Mouse (Mus musculus) spleen, embryonic (tissue): ENCODE measurements at regions not wholly inside any gene's neighbourhood (a gene's known extent, or its start where the extent isn't known, plus 50 kb on each side); places are given as distances from the start of the nearest gene placed in this dataset.

Experiments used
- CTCF ChIA-PET: fragments of 350-600 bp; sonication (Branson Sonifier 250); formaldehyde crosslinking; loops from one replicate; lab custom pipeline; 2022; lab: Charles Lee

- CTCF ChIA-PET, result no interaction called here
Measured at GRCm38 (mm10) chr7:70834787-70835461, 468.4 kb upstream of the Nr2f2 start.

DNA sequence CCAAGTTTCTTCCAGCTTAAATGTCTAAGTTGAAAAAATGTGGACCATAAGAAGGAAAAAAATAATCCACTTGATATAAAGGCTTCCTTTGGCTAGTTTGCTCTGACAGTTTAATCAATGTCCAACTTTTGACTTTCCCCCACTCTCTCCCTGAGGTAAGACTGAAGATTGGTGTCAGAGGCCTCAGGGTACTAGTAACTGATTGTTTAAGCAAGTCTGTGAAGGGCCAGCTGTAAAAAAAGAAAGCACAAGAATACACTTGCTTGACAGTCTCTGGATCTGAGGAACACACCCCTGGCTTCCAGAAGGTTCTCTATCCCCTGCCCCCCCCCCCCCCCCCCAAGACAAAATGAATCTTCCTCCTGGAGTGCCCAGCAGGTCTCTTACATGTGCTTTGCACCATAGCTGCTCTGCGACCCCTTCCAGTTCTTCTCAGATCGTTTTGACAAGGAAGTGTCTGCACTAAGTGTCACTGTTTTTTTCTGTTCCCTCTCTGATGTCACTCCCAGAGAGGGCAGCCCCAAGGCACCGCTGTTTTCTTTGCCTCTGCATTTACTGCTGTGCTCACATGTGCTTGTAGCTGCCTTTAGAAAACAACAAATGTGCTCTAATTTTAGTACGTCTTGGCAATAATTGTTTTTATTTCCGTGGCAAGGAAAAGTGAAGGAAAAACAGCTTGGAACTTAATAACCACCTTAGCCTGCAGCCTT lies 462.1 kb upstream of the Nr2f2 start:
- CTCF ChIA-PET, result no interaction called here

DNA sequence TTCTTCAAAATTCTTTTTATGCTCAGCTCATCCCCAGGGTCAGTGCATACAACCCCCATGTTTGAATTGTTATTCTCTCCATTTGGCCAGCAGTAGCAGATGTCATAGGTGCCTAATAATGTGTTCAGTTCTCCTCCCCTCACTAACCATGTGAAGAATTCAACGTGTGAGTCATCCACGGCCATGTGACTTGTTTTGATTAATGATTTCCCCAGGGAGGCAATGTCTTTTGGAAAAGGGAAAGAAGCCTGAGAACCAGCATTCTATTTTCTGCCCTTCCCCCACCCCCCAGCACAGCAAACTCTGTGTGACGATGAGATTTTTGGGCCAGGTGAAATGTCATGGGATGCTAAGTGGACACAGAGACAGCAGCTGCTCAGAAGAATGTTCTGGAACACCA lies 459.5 kb upstream of the Nr2f2 start:
- CTCF ChIA-PET, result no interaction called here

- CTCF ChIA-PET, result no interaction called here
Measured at GRCm38 (mm10) chr7:70823020-70823419, 456.5 kb upstream of the Nr2f2 start.

DNA sequence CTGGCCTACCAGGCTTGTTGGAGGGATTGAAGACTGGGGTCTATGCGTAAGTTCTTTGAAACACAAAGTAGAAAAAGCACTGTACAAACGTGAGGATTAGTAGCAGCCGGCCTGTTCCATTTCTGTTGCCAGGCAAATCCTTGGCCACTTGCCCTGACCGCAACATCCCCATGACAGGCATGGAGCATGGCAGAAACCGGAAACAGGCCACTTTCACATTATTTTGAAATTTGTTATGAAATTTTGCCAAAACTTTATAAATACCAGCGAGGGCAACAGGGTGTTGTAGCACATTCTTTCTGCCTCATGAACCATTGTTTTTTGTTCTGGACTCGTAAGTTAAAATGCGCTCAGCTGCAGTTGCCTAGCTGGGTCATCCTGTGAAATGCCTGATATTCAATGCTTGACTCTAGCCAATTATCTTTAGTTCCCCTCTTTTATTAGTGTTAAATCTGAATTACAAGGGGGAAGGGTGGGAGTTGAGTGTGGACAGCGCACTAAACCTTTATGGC lies 455.8 kb upstream of the Nr2f2 start:
- CTCF ChIA-PET, result no interaction called here

DNA sequence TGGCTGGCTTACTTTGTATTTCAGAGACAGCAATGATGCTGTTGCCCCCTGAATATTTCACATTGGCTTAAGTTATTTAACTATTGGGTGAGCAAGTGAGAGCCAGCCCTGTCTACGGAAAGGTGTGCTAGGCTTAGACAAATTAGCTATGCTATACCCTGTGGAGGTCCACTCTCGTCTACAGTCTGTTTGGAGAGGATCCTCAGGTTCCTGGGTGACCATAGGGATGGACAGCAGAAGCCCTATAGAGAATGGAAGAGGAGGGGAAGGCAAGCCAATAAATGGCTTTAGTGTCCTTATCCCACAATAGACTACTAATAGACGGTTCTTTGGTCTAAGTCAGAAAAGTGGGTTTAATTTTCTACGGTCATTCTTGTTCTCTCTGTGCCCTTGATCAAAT lies 455.3 kb upstream of the Nr2f2 start:
- CTCF ChIA-PET, result no interaction called here

DNA sequence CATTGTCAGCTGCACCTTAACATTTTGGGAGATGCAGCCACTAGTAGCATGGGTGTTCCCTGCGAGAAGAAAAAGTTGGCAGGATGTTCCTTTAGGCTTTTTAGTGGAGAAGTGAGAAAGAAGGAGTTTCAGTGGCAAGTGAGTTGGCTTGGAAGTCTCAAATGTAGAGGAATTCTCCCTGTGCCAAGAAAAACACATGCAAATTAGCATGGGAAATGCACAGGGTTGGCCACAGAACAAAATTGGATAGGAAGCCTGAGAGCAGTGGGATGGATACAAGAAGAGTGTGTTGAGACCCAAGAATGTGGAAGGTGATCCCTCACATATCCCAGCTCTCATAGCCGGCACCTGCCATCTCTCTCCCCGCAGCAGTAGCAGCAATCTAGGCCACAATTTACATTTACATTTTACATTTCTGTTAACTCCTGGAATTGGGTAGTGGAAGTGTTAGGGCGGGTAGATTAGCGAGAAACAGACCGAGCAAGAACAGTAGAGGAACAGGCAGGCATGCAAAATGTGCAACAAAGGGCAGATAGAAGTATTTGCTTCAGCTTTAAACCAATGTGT lies 450.9 kb upstream of the Nr2f2 start:
- CTCF ChIA-PET, result no interaction called here

- CTCF ChIA-PET, result no interaction called here
Measured at GRCm38 (mm10) chr7:70814391-70814790, 447.9 kb upstream of the Nr2f2 start.

DNA sequence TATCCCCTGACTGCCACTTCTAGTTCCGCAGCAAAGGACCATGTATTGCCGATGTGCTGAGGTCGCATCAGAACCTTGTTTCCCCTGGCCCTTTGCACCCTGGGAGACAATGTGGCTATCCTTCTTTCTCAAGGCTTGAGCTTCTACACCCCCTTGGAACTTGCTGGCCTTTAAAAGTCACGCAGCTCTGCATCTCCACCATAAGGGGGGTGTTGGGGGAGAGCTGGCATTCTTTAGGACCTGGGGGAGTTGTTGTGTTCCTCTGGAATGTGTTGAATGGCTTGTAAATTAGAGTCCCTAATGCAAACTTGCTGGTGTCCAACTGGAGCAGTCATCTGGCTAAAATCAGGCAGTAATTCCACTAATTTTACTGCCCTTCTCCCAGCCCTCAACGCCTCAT lies 446.6 kb upstream of the Nr2f2 start:
- CTCF ChIA-PET, result no interaction called here

- CTCF ChIA-PET, result no interaction called here
Measured at GRCm38 (mm10) chr7:70810411-70811090, 444.0 kb upstream of the Nr2f2 start.

GRCm38 (mm10) chr7:70804281-70804680 lies 437.7 kb upstream of the Nr2f2 start:
- CTCF ChIA-PET, result no interaction called here

DNA sequence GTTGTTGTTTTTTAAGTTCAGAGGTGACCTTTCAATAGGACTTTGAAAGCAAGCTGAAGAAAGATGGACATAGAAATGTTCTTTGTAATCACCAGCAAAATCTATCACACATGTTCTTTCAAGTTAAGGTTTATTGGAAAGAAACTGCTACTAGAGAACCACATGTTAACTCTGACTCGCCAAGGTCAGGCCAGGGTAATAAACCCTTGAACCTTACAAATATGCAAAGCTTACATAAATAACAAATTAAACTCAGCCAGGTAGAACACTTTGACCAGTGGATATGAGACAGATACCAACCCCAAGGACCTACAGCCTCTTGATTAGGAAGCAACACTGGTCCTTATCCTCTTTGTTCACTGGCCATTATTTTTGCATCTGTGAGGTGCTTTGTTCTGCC lies 433.4 kb upstream of the Nr2f2 start:
- CTCF ChIA-PET, result no interaction called here

- CTCF ChIA-PET, result no interaction called here
Measured at GRCm38 (mm10) chr7:70799031-70799766, 432.7 kb upstream of the Nr2f2 start.

DNA sequence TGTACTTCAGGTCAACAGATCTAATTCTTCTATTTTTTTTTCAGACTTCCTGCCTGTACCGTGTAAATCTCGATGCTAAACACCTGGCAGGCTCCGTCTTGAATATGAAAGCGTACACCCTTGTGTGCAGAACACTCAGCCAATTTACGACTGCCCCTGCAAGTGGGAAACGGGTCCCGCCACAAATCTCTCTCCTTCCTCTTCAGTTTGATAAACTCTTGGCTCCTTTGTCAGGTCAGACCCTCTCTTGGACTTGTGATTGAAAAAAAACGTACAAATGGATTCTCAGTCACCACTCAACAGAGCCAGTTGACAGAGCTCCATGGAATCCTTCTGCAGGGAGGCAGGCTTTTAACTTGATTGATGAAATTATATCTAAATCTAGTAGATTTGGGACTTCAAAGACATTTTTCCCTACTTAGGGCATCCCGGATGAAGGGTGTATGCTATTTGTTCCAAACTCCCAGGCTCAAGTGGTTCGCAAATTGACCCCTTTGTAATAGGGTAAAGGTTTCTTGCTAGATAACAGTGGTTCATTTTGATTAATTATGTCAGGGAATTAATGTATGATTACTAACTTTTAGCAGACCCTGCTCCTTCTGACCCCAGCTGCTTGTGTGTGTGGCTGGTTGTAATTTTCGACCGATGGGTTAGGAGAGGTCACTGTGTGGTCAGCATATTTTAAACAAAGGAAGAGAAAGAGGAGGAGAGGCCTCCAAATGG lies 429.7 kb upstream of the Nr2f2 start:
- CTCF ChIA-PET, result no interaction called here

GRCm38 (mm10) chr7:70788902-70789796 lies 422.6 kb upstream of the Nr2f2 start:
- CTCF ChIA-PET, result no interaction called here

DNA sequence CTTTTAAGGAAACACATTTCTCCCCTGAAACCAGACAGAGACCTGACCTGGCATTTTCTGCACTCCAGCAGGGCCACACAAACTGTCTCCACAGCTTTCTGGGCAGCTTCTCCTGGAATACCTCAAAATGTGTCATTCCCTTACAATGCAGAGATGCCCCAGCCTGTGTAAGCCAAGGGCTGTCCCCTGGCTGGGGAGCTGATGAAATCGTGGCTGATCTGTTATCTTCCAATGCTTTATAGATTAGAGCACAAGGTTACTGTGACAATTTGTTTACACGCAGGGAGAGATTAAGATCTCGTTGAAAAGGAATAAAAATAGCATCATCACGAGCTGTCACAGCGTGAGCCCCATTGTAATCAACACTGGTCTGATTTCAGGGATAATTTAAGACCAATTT lies 421.4 kb upstream of the Nr2f2 start:
- CTCF ChIA-PET, result no interaction called here

DNA sequence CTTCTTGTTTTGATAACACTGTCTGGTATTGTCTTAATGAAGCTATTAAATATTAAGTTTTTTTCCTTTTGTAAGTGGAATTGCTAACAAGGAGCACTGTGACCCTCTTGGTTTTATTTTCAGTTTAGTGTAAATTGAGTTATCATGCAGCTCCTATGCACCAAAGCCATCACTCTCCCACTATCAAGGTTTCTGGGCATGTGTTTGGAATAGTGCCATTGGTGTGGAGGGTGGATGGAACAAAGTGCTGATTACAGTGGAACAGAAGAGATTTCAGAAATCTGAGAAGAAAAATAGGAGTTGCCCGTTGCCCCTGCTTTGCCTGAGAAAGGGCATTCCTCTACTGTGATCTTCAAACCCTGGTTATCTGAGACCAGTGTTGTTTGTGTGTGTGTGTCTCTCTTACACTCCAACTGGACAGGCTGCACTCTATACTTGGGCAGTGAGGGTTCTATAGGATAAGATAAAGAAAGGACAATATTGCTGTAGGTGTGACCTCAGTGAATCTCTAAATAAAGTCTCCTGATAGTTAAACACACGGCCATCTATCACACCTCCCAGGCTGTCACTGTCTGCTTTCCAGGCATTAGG lies 414.3 kb upstream of the Nr2f2 start:
- CTCF ChIA-PET, result no interaction called here

DNA sequence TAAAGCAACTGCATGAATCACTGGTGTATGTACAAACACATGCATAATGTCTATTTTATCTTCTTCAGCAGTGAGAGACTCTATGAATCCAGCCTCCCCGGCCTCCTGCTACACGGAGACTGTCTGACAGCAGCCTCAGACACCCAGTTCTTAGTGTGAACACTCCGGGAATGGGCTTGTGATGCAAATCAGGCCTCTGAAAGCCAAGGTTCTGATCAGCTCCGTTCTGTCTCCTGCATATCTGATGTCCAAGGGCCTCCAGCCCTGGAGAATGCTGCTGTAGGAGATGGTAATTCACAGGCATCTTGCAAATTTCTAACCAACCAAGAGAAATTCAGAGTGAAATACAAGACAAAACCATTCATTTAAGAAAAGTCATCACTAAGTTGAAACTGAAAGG lies 411.2 kb upstream of the Nr2f2 start:
- CTCF ChIA-PET, result no interaction called here

- CTCF ChIA-PET, result no interaction called here
Measured at GRCm38 (mm10) chr7:70769655-70770054, 403.1 kb upstream of the Nr2f2 start.

- CTCF ChIA-PET, result no interaction called here
Measured at GRCm38 (mm10) chr7:70767697-70768096, 401.2 kb upstream of the Nr2f2 start.
